Mouse (Mus musculus) liver, adult 2 months (tissue): ENCODE data around the gene Tmem91.

Experiments
- CTCF ChIP-seq: fragments of 200-500 bp; IDR thresholded peaks from 2 replicates; pipeline ENCODE4 v1.5.1; 2011; ENCODE audit warnings: low read depth, low read length, control low read depth
- POLR2A ChIP-seq: fragments of 200-500 bp; IDR thresholded peaks from 2 replicates; pipeline ENCODE4 v1.6.1; 2011; ENCODE audit warnings: low read length, control low read depth; ENCODE audit not compliant: insufficient read depth; ENCODE audit errors: extremely low read depth

GRCm38 (mm10) chr7:25710519-25711130 is 35.7 kb upstream of the Tmem91 start:
- TF ChIP-seq CTCF = no peak
- no peak for TF ChIP-seq POLR2A
